Mouse (Mus musculus): ENCODE data around the gene Grik4. TPM values are rescaled to one million over a fixed set of nuclear protein-coding genes. Genes with fewer than 3 reads are reported as not detected.

The Grik4 gene
- polyA plus RNA-seq, 2 experiments = 0.19 to 0.38 TPM

- 63% methylated on average over 8 of the region's 8 CpGs for WGBS (ENCODE audit: insufficient replicate concordance)
These were observed 230.4 kb downstream of the Grik4 start for GRCm38 (mm10) chr9:42713912-42714311.

GRCm38 (mm10) chr9:42705848-42706247, 238.4 kb downstream of the Grik4 start:
- WGBS (ENCODE audit: insufficient replicate concordance) = 58% methylated on average over 7 of the region's 7 CpGs

More at GRCm38 (mm10) chr9:42713912-42714311, 230.4 kb downstream of the Grik4 start:
- Histone ChIP-seq H3K4me2 (ENCODE audit: low read depth) (no peak overlapping the region), H3K4me1 (replicated peaks; ENCODE audit: control insufficient read depth in 2 of 2, insufficient read depth in 2 of 2, low read length in 1 of 2) (0 out of 4 replicates have a peak, but pooled peaks cover 0 to 1% of the 10 kb centered on the region in 2 experiments), H3K27me3 (ENCODE audit: control insufficient read depth, insufficient read depth, low read length) (no peaks in the 10 kb centered on the region), H3K36me3 (replicated peaks; ENCODE audit: control insufficient read depth, insufficient read depth, low read depth) (no peaks in the 10 kb centered on the region), H3K9me3 (ENCODE audit: control insufficient read depth, low read length) (no peaks in the 10 kb centered on the region), H3K4me3 (ENCODE audit: insufficient read depth in 1 of 2, low read depth in 2 of 2, low read length in 2 of 2) (no peak overlapping the region), H3K9ac (replicated peaks) (no peak overlapping the region), H3K27ac (no peak overlapping the region)
- ATAC-seq (ENCODE audit: insufficient read depth) (no peak), DNase-seq (ENCODE audit: low read depth in 3 of 3, low spot score in 3 of 3) (no peak)
- TF ChIP-seq EP300 (IDR thresholded peaks at IDR 0.05; ENCODE audit: low read depth) (no peak), CTCF (IDR thresholded peaks at IDR 0.05; ENCODE audit: low read depth) (no peak)

GRCm38 (mm10) chr9:42703191-42703854, 241.0 kb downstream of the Grik4 start:
- no peaks in the 10 kb centered on the region for H3K4me1 ChIP-seq (replicated peaks; ENCODE audit: control insufficient read depth in 2 of 2, insufficient read depth in 2 of 2, low read length in 1 of 2)
- no peak for ATAC-seq (ENCODE audit: insufficient read depth)
- H3K9me3 ChIP-seq (ENCODE audit: control insufficient read depth, low read length) = no peaks in the 10 kb centered on the region
- H3K27me3 ChIP-seq (ENCODE audit: control insufficient read depth, insufficient read depth, low read length) = no peaks in the 10 kb centered on the region
- TF ChIP-seq EP300 (IDR thresholded peaks at IDR 0.05; ENCODE audit: low read depth) = no peak
- no peak for TF ChIP-seq CTCF (IDR thresholded peaks at IDR 0.05; ENCODE audit: low read depth)
- no peak overlapping the region for H3K4me2 ChIP-seq (ENCODE audit: low read depth)
- H3K27ac ChIP-seq = no peak overlapping the region
- no peak overlapping the region for H3K9ac ChIP-seq (replicated peaks)
- no peaks in the 10 kb centered on the region for H3K36me3 ChIP-seq (replicated peaks; ENCODE audit: control insufficient read depth, insufficient read depth, low read depth)
- DNase-seq (ENCODE audit: low read depth in 3 of 3, low spot score in 3 of 3) = no peak
- WGBS (ENCODE audit: insufficient replicate concordance) = 27% methylated on average over 8 of the region's 8 CpGs
- H3K4me3 ChIP-seq (ENCODE audit: insufficient read depth in 1 of 2, low read depth in 2 of 2, low read length in 2 of 2) = no peak overlapping the region

More at GRCm38 (mm10) chr9:42705848-42706247, 238.4 kb downstream of the Grik4 start:
- no peaks in the 10 kb centered on the region for H3K9me3 ChIP-seq (ENCODE audit: control insufficient read depth, low read length)
- H3K4me3 ChIP-seq (ENCODE audit: insufficient read depth in 1 of 2, low read depth in 2 of 2, low read length in 2 of 2) = no peak overlapping the region
- H3K27ac ChIP-seq = no peak overlapping the region
- no peaks in the 10 kb centered on the region for H3K4me1 ChIP-seq (replicated peaks; ENCODE audit: control insufficient read depth in 2 of 2, insufficient read depth in 2 of 2, low read length in 1 of 2)
- no peaks in the 10 kb centered on the region for H3K36me3 ChIP-seq (replicated peaks; ENCODE audit: control insufficient read depth, insufficient read depth, low read depth)
- ATAC-seq (ENCODE audit: insufficient read depth) (no peak), DNase-seq (ENCODE audit: low read depth in 3 of 3, low spot score in 3 of 3) (no peak)
- no peak overlapping the region for H3K9ac ChIP-seq (replicated peaks)
- H3K27me3 ChIP-seq (ENCODE audit: control insufficient read depth, insufficient read depth, low read length) = no peaks in the 10 kb centered on the region
- no peak for TF ChIP-seq CTCF (IDR thresholded peaks at IDR 0.05; ENCODE audit: low read depth)
- no peak for TF ChIP-seq EP300 (IDR thresholded peaks at IDR 0.05; ENCODE audit: low read depth)
- H3K4me2 ChIP-seq (ENCODE audit: low read depth) = no peak overlapping the region

- DNase-seq (ENCODE audit: low read depth in 3 of 3, low spot score in 3 of 3) = no peak
These were observed 241.8 kb downstream of the Grik4 start for GRCm38 (mm10) chr9:42702231-42703132.

GRCm38 (mm10) chr9:42701729-42702128, 242.6 kb downstream of the Grik4 start:
- no peak overlapping the region for H3K4me3 ChIP-seq (ENCODE audit: insufficient read depth in 1 of 2, low read depth in 2 of 2, low read length in 2 of 2)
- ATAC-seq (ENCODE audit: insufficient read depth) (no peak), DNase-seq (ENCODE audit: low read depth in 3 of 3, low spot score in 3 of 3) (no peak)
- H3K27ac ChIP-seq = no peak overlapping the region
- H3K4me1 ChIP-seq (replicated peaks; ENCODE audit: control insufficient read depth in 2 of 2, insufficient read depth in 2 of 2, low read length in 1 of 2) = no peaks in the 10 kb centered on the region
- TF ChIP-seq CTCF (IDR thresholded peaks at IDR 0.05; ENCODE audit: low read depth) = no peak
- TF ChIP-seq EP300 (IDR thresholded peaks at IDR 0.05; ENCODE audit: low read depth) = no peak
- H3K4me2 ChIP-seq (ENCODE audit: low read depth) = no peak overlapping the region
- no peaks in the 10 kb centered on the region for H3K9me3 ChIP-seq (ENCODE audit: control insufficient read depth, low read length)
- H3K36me3 ChIP-seq (replicated peaks; ENCODE audit: control insufficient read depth, insufficient read depth, low read depth) = no peaks in the 10 kb centered on the region
- H3K9ac ChIP-seq (replicated peaks) = no peak overlapping the region
- H3K27me3 ChIP-seq (ENCODE audit: control insufficient read depth, insufficient read depth, low read length) = no peaks in the 10 kb centered on the region
- 63% methylated on average over 5 of the region's 5 CpGs for WGBS (ENCODE audit: insufficient replicate concordance)

More at GRCm38 (mm10) chr9:42702231-42703132, 241.8 kb downstream of the Grik4 start:
- Histone ChIP-seq H3K4me1 (replicated peaks; ENCODE audit: control insufficient read depth in 2 of 2, insufficient read depth in 2 of 2, low read length in 1 of 2) (no peaks in the 10 kb centered on the region), H3K4me2 (ENCODE audit: low read depth) (no peak overlapping the region), H3K9me3 (ENCODE audit: control insufficient read depth, low read length) (no peaks in the 10 kb centered on the region), H3K27me3 (ENCODE audit: control insufficient read depth, insufficient read depth, low read length) (no peaks in the 10 kb centered on the region), H3K4me3 (ENCODE audit: insufficient read depth in 1 of 2, low read depth in 2 of 2, low read length in 2 of 2) (no peak overlapping the region), H3K36me3 (replicated peaks; ENCODE audit: control insufficient read depth, insufficient read depth, low read depth) (no peaks in the 10 kb centered on the region), H3K9ac (replicated peaks) (no peak overlapping the region), H3K27ac (no peak overlapping the region)
- 67% methylated on average over 11 of the region's 11 CpGs for WGBS (ENCODE audit: insufficient replicate concordance)
- no peak for TF ChIP-seq EP300 (IDR thresholded peaks at IDR 0.05; ENCODE audit: low read depth)
- no peak for TF ChIP-seq CTCF (IDR thresholded peaks at IDR 0.05; ENCODE audit: low read depth)
- ATAC-seq (ENCODE audit: insufficient read depth) = no peak

Measured in liver, embryonic 14.5 days (tissue).